Mouse (Mus musculus) G1E (cell line): Measurements from ENCODE around the gene Cbx4.

ENCODE experiments used
- CTCF ChIP-seq: IDR thresholded peaks from 2 replicates; pipeline ENCODE4 v1.5.1; 2012; ENCODE audit warnings: low read depth, low read length, inconsistent platforms, mixed read lengths
- GATA1 ChIP-seq: IDR thresholded peaks from 2 replicates; pipeline ENCODE4 v1.6.1; 2012; ENCODE audit warnings: borderline replicate concordance, low read length, inconsistent platforms, mixed read lengths
- POLR2AphosphoS5 ChIP-seq: IDR thresholded peaks from 2 replicates; pipeline ENCODE4 v1.6.1; 2012; ENCODE audit warnings: low read depth, low read length, inconsistent platforms; ENCODE audit not compliant: insufficient replicate concordance
- TAL1 ChIP-seq: conservative IDR thresholded peaks from 2 replicates; pipeline ENCODE4 v1.6.1; 2012; ENCODE audit warnings: low read depth, low read length, inconsistent platforms, mixed read lengths

DNA sequence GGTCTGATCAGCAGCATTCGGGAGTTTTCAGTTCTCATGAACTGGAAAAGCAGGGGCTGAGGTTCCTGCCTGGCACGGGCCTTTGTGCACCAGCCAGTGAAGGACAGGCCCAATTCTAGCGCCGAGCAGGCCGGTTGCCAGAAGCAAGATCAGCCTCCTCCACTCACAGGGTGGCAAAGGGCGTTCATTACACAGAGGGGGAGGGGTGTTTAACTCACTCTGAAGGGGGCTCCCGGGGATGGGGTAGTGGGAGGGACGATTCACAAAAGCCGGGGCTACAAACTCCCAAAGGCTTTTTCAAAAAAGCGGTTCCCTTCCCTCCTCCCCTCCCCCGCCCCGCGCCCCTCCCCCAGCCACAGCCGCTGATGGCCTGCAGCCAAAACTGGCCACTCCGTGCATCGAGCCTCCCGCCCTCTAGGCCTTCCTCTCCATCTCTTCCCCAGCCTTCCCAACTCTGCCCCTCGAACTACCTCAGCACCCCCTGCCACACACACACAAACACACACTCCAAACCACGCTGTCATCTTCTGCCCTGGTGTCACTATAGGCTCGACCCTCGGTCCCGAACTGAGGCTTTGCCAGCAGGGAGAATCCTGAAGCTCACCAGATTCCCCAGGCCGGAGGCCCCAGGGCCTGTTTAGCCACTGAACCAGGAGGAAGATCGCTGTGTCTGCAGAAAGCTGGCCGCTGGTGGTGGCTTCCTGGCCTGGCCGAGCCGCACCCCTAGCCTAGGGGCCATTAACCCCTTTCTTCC lies 7.2 kb downstream of the Cbx4 start:
- TF ChIP-seq CTCF (no peak), GATA1 (no peak), TAL1 (no peak), POLR2AphosphoS5 (no peak)
